Mouse (Mus musculus) forebrain, embryonic 14.5 days (tissue): ENCODE results near the gene Hdac10. TPM values are rescaled to one million over a fixed set of nuclear protein-coding genes. Genes with fewer than 3 reads are reported as not detected.
A peak's percentile ranks its signal among the peaks of the same experiment; 100 is the strongest.

ENCODE experiments used
- ATAC-seq: fragments of 200-750 bp; cut with Nextera tagmentation; 2 replicates; pipeline ENCODE4 v1.8.0; 2017; ENCODE audit warnings: mild to moderate bottlenecking, moderate library complexity
- DNase-seq: peaks from one replicate; pipeline ENCODE4 v3.0.0-alpha.2; 2015; ENCODE audit warnings: low spot score
- H3K27ac ChIP-seq: fragments of 300-500 bp; sonication (generic); 2 replicates; pipeline ENCODE4 v1.5.1; 2014; ENCODE audit warnings: low read depth, mild to moderate bottlenecking, control low read depth, low read length, moderate library complexity
- H3K27me3 ChIP-seq: fragments of 300-500 bp; sonication (generic); replicated peaks from 2 replicates; pipeline ENCODE4 v1.6.1; 2014; ENCODE audit warnings: low read length, control low read depth, mixed read lengths; ENCODE audit not compliant: control insufficient read depth, insufficient read depth
- H3K36me3 ChIP-seq: fragments of 300-500 bp; sonication (generic); 2 replicates; pipeline ENCODE4 v1.6.1; 2014; ENCODE audit warnings: low read length, control low read depth; ENCODE audit not compliant: control insufficient read depth, insufficient read depth
- H3K4me1 ChIP-seq: fragments of 300-500 bp; sonication (generic); 2 replicates; pipeline ENCODE4 v1.6.1; 2014; ENCODE audit warnings: antibody characterized with exemption, low read length, control low read depth; ENCODE audit not compliant: control insufficient read depth, insufficient read depth
- H3K4me2 ChIP-seq: fragments of 300-500 bp; sonication (generic); 2 replicates; pipeline ENCODE4 v1.6.1; 2014; ENCODE audit warnings: mild to moderate bottlenecking, control low read depth, low read length
- H3K4me3 ChIP-seq: fragments of 300-500 bp; sonication (generic); 2 replicates; pipeline ENCODE4 v1.5.1; 2014; ENCODE audit warnings: low read depth, low read length, control low read depth
- H3K9ac ChIP-seq: fragments of 300-500 bp; sonication (generic); 2 replicates; pipeline ENCODE4 v1.6.1; 2014; ENCODE audit warnings: mild to moderate bottlenecking, low read length, control low read depth, moderate library complexity
- H3K9me3 ChIP-seq: fragments of 300-500 bp; sonication (generic); replicated peaks from 2 replicates; pipeline ENCODE4 v1.6.1; 2016; ENCODE audit warnings: low read length, control low read depth, mixed read lengths; ENCODE audit not compliant: control insufficient read depth
- WGBS: fragments of 180-500 bp; shearing (Covaris S2); extraction: QIAGEN DNeasy Blood & Tissue Kit; methylation state at CpG from one replicate; pipeline ENCODE4 v1.1.7; 2014; 5-methylcytosine and 5-hydroxymethylcytosine counted together
- microRNA-seq: library from miRNA; unstranded; fragments of <30 nt; microRNA quantifications from one replicate; pipeline ENCODE4, GENCODE M21; 2016
- polyA plus RNA-seq: library from polyadenylated mRNA; unstranded; fragments of >200 nt; fragmentation: Nextera tagmentation; extraction: Ambion mirVana; gene quantifications from 2 replicates; pipeline ENCODE4 v1.2.1, GENCODE M21; 2014

Gene Hdac10
- polyA plus RNA-seq, 1 experiment from 2014 or later: 18.4 TPM

DNA sequence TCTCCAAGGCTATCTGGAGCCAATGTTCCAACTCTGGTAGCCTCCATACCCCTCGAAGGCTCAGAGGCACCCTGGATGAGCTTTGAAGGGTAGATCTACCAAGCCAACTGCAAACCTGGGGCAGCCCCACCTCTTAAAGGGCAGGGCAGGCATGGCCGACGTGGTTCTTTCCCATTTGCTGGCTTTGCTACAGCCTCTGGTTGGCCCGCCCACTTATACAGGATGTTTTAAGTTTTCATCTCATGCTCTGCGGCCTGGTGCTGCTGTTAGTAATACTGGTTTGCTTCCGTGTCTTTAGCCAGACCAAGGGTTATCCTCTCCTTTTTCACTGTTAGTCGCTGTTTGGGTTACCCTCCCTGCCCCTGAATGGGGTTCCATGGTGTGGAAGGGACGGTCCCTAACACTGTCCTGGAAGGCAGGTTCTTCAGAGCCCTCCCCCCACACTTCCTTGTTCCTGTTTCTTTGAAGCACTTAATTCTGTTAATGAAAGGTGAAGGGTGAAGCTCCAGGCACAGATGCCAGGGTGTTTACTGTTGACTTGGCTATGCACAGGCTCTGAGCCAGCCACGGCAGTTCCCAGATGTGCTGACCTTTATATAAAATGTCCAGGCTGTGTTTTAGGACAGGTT is 50.2 kb downstream of the Hdac10 start:
- Histone ChIP-seq H3K4me3 (no peak overlapping the region), H3K27ac (no peak overlapping the region), H3K27me3 (no peaks in the 10 kb centered on the region), H3K36me3 (peaks cover 32% of the 10 kb centered on the region), H3K9ac (peak overlapping the region; percentile 29; the same call in 1 of the 2 replicates), H3K4me1 (peaks cover 26% of the 10 kb centered on the region), H3K4me2 (no peak overlapping the region), H3K9me3 (no peaks in the 10 kb centered on the region)
- DNase-seq (no peak), ATAC-seq (no peak)
- 78% methylated on average over 9 of the region's 9 CpGs for WGBS

DNA sequence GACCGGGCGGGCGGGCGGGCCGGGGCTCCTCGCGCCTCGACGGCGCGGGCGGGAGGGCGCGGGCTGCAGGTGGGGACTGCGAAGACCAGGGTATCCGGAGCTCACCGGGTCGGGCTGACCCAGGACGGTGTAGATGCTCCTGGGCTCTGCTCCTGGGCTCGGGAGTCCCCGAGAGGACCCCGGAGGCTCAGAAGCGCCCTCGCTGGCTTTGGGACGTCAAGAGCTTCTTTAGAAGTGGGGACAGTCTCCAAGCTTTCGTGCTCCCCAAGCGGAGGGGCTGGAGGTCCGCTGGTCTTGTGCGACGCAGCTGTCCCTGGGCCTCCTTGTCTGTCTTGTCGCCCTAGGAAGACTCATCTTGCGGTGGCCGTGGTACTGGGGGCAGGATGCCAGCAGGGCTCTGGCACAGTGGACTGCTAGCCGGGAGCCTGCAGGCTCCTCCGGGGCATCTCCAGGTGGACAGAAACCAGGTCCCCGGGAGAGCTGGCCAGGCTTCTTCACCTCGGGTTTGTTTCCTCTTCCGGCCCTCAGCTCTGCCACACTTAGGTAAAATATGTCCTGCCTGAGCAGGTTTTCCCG is 52.3 kb downstream of the Hdac10 start:
- Histone ChIP-seq H3K27ac (peak overlapping the region; percentile 82), H3K27me3 (no peaks in the 10 kb centered on the region), H3K9ac (peak overlapping the region; percentile 90), H3K4me1 (peaks cover 26% of the 10 kb centered on the region), H3K4me3 (peak overlapping the region; percentile 82), H3K9me3 (no peaks in the 10 kb centered on the region), H3K4me2 (peak overlapping the region; percentile 93), H3K36me3 (peaks cover 14% of the 10 kb centered on the region)
- DNase-seq (peak; percentile 48), ATAC-seq (no peak; the same call in 1 of the 2 replicates)
- WGBS: 1% methylated on average over 25 of the region's 39 CpGs

DNA sequence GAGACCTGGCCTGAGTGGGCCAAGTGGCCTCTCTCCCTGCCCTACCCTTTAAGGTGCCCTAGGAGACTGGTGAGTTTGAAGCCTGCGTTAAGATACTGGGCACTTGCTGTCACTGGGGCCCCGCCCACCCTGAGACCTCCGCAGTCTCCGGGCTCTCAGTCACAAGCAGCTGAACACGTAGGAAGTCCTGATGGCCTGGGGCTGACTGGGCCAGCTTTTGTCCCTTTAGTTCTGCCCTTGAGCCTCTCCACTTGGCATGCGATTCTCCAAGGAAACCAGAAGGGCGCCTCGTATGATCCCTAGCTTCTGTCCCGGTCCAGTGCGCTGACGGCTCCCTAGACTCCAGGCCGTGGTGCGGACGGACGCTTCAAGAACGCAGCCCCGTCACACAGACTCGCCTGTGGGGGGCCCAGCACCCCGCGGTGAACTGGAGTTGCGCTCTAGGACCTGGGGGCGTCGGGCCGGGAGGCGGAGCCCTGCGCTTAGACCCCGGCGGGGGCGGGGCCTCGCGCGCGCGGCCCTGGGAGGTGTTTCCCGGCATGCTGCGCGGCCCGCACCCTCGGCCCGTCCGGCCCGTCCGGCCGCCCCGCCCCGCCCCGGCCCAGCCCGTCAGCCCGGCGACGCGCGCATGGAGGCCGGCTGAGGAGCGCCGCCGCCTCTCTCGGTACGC is 52.9 kb downstream of the Hdac10 start:
- peak; percentile 95 for DNase-seq
- Histone ChIP-seq H3K9ac (peak overlapping the region; percentile 90), H3K4me3 (peak overlapping the region; percentile 82)

GRCm38 (mm10) chr15:89074613-89075477 is 53.7 kb downstream of the Hdac10 start, which contains the start of gene Trabd:
Gene Trabd, plus strand, starts transcription at chr15:89075124.
- peak within 1 kb of the TSS; percentile 82 for H3K4me3 ChIP-seq
- peak within 1 kb of the TSS; percentile 90 for H3K9ac ChIP-seq
- H3K9me3 ChIP-seq: no peaks in the 10 kb centered on the region
- DNase-seq (no peak), ATAC-seq (peak; percentile 32)
- H3K27ac ChIP-seq: peak within 1 kb of the TSS; percentile 82
- peaks cover 26% of the 10 kb centered on the region for H3K4me1 ChIP-seq
- WGBS: 19% methylated on average over 11 of the region's 11 CpGs
- 0 out of 2 replicates have a peak, but pooled peaks cover 10% of the 10 kb centered on the region for H3K36me3 ChIP-seq
- H3K27me3 ChIP-seq: no peaks in the 10 kb centered on the region
- peak within 1 kb of the TSS; percentile 93 for H3K4me2 ChIP-seq

More for the DNA sequence above, 52.9 kb downstream of the Hdac10 start:
- Histone ChIP-seq H3K27ac (peak overlapping the region; percentile 82), H3K9me3 (no peaks in the 10 kb centered on the region), H3K4me2 (peak overlapping the region; percentile 93), H3K36me3 (0 out of 2 replicates have a peak, but pooled peaks cover 9% of the 10 kb centered on the region), H3K27me3 (no peaks in the 10 kb centered on the region), H3K4me1 (peaks cover 26% of the 10 kb centered on the region)
- peak; percentile 93 for ATAC-seq
- 1% methylated on average over 31 of the region's 59 CpGs for whole genome bisulfite sequencing

DNA sequence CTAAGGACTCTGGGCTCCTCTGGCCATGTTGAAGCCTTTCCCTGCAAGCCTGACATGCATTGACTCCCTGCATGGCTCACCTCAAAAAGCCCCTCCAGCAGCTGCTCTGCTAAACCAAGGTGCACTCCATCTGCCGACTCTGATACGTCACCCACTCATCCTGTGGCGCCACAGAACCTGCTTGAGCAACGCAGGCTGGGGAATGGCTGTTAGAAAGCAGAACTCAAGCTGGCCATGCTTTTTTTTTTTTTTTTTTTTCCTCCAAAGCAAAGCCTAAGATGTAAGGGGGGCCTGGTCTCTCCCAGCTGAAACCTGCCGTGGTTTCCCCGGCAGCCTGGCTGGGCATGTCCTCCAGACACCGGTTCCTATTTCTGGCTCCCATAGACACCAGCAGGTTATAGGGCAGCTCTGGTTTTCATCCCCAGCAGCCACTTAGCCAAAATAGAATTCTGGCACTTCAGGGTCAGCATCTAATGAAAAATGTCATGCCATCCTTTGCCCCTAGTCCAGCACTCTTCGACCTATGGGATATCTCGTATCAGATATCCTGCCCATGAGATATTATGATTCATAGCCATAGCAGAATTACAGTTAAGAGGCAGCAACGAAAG is 54.4 kb downstream of the Hdac10 start:
- ATAC-seq: no peak
- H3K4me2 ChIP-seq: peak overlapping the region; percentile 93; the same call in 1 of the 2 replicates

More for the DNA sequence above, 54.4 kb downstream of the Hdac10 start:
- no peak for DNase-seq
- Histone ChIP-seq H3K9me3 (no peaks in the 10 kb centered on the region), H3K4me1 (peaks cover 26% of the 10 kb centered on the region), H3K27me3 (no peaks in the 10 kb centered on the region), H3K4me3 (0 out of 2 replicates have a peak overlapping the region, but pooled peaks have one; percentile 82), H3K36me3 (0 out of 2 replicates have a peak, but pooled peaks cover 11% of the 10 kb centered on the region), H3K27ac (no peak overlapping the region), H3K9ac (peak overlapping the region; percentile 90)
- WGBS: 87% methylated on average over 10 of the region's 10 CpGs

Small RNA genes lying within 50 kb of the gene (microRNA-seq; reads per million reads assigned to microRNA genes)
- 0.40 reads per million for gene Mir7118

Other genes with a start within 250 kb of the Hdac10 start
- 0.17 TPM in 1 of 2 replicates, not detected in the other for gene Ttll8, start 174.3 kb downstream of the Hdac10 start, polyA plus RNA-seq
- 20.5 and 22.9 TPM in 2 replicates for gene Mlc1, start 149.7 kb downstream of the Hdac10 start, polyA plus RNA-seq
- gene Mov10l1, start 145.8 kb downstream of the Hdac10 start, polyA plus RNA-seq: not detected in 2 replicates
- gene Panx2, start 69.0 kb downstream of the Hdac10 start, polyA plus RNA-seq: 2.3 and 2.7 TPM in 2 replicates
- 39.7 and 40.3 TPM in 2 replicates for gene Trabd, start 53.6 kb downstream of the Hdac10 start, polyA plus RNA-seq
- 20.9 and 24.7 TPM in 2 replicates for gene Selenoo, start 39.6 kb downstream of the Hdac10 start, polyA plus RNA-seq
- gene Tubgcp6, start 5.6 kb downstream of the Hdac10 start, polyA plus RNA-seq: 15.9 and 17.0 TPM in 2 replicates
- 4.8 and 5.1 TPM in 2 replicates for gene Mapk12, start 12.0 kb upstream of the Hdac10 start, polyA plus RNA-seq
- gene Mapk11, start 20.9 kb upstream of the Hdac10 start, polyA plus RNA-seq: 28.1 and 30.1 TPM in 2 replicates
- gene Plxnb2, start 52.1 kb upstream of the Hdac10 start, polyA plus RNA-seq: 101 TPM in 2 replicates
- 39.0 and 49.2 TPM in 2 replicates for gene Dennd6b, start 67.8 kb upstream of the Hdac10 start, polyA plus RNA-seq
- gene Ppp6r2, start 82.9 kb upstream of the Hdac10 start, polyA plus RNA-seq: 69.4 and 77.1 TPM in 2 replicates
- gene Sbf1, start 186.6 kb upstream of the Hdac10 start, polyA plus RNA-seq: 61.8 and 82.8 TPM in 2 replicates
- gene Adm2, start 194.0 kb upstream of the Hdac10 start, polyA plus RNA-seq: not detected in 2 replicates
- gene Miox, start 205.7 kb upstream of the Hdac10 start, polyA plus RNA-seq: not detected in 2 replicates
- gene Lmf2, start 227.0 kb upstream of the Hdac10 start, polyA plus RNA-seq: 19.9 and 22.1 TPM in 2 replicates
- gene Ncaph2, start 227.0 kb upstream of the Hdac10 start, polyA plus RNA-seq: 132 and 141 TPM in 2 replicates
- gene Sco2, start 245.1 kb upstream of the Hdac10 start, polyA plus RNA-seq: 14.7 and 16.4 TPM in 2 replicates
- 2.4 and 2.8 TPM in 2 replicates for gene Tymp, start 248.3 kb upstream of the Hdac10 start, polyA plus RNA-seq